Mouse (Mus musculus): ENCODE data around the gene Zfp977.
"Not testable (repeated sequence)": the region's sequence is repeated elsewhere in the genome, so short reads cannot be mapped to it uniquely, and the experiment has no call there.

Zfp977 gene

GRCm38 (mm10) chr7:42592413-42592812 lies at the start of gene Zfp977:
Zfp977 (minus strand) TSS chr7:42592547.
- DNase-seq (ENCODE audit: inconsistent age in 2 of 2, low spot score in 1 of 2), result not testable (repeated sequence)

- DNase-seq (ENCODE audit: inconsistent age in 2 of 2, low spot score in 1 of 2), result not testable (repeated sequence)
Measured at GRCm38 (mm10) chr7:42631031-42631430, 38.7 kb upstream of the Zfp977 start.

- DNase-seq (ENCODE audit: inconsistent age in 2 of 2, low spot score in 1 of 2), result not testable (repeated sequence)
Measured at GRCm38 (mm10) chr7:42595666-42596065, 3.3 kb upstream of the Zfp977 start.

- not testable (repeated sequence) for DNase-seq (ENCODE audit: inconsistent age in 2 of 2, low spot score in 1 of 2)
Measured at GRCm38 (mm10) chr7:42591311-42591710, 1.0 kb downstream of the Zfp977 start.

GRCm38 (mm10) chr7:42578488-42578887 lies 13.9 kb downstream of the Zfp977 start, which contains the start of gene Gm21028:
Gm21028 (minus strand) TSS chr7:42578588.
- DNase-seq (ENCODE audit: inconsistent age in 2 of 2, low spot score in 1 of 2), result no peak

- no peak for DNase-seq (ENCODE audit: inconsistent age in 2 of 2, low spot score in 1 of 2)
Measured at GRCm38 (mm10) chr7:42551766-42552165, 40.6 kb downstream of the Zfp977 start.
